Mouse (Mus musculus) cerebellum, adult 2 months (tissue): ENCODE results near the gene Bnip3.
A peak's percentile ranks its signal among the peaks of the same experiment; 100 is the strongest.

ENCODE experiments used
- CTCF ChIP-seq: fragments of 200-500 bp; IDR thresholded peaks from 2 replicates; pipeline ENCODE4 v1.5.1; 2011; ENCODE audit warnings: low read depth, mild to moderate bottlenecking, control low read depth, low read length, moderate library complexity, borderline replicate concordance; ENCODE audit not compliant: insufficient read depth
- POLR2A ChIP-seq: fragments of 200-500 bp; IDR thresholded peaks from 2 replicates; pipeline ENCODE4 v1.6.1; 2011; ENCODE audit warnings: low read length, control low read depth, borderline replicate concordance; ENCODE audit not compliant: insufficient read depth

DNA sequence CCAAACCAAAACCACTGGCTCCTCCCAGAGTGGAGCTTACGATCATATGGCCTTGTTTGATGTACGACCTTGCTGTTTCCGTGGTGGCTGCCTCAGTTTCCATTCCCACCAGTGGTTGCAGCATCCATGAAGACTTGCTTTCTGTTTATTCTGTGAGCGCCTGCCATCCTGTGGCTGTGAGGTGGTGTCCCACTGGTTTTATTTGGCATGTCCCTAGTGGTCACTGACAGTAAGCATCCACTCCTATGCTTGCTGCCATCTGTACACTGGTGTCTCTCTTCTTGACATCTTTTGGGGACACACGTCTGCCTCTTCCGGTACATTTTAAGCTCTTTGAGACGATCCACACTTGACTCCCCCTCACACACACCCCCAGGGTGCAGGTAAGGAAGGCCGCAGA lies 38.4 kb upstream of the Bnip3 start:
- TF ChIP-seq CTCF, result peak; percentile 42; the same call in 1 of the 2 replicates
- no peak for TF ChIP-seq POLR2A
